In the genomic region with DNA sequence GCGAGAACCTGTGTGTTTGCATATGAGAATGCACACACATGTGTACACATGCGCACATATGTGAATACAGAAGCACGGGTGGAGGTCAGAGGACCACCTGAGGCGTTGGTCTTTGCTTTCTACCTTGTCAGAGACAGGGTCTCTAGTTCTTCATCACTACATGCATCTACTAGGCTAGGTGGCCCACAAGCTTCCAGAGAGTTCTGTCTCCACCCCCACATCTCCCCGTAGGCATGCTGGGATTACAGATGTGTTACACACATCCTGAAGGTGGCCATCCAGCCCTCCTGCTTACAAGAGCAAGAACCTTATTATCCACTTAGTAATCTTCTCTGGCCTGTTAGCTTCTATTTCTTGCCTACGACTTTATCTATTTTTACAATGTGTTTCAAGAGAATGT, we compare ENCODE assay signal across 19 mouse cellular contexts. TPM values are rescaled to one million over a fixed set of nuclear protein-coding genes. Genes with fewer than 3 reads are reported as not detected.
DNase-seq lines count a peak whose midpoint lies in the region; ATAC-seq and TF ChIP-seq lines count a peak whose summit lies in the region.
"Had no signal": no experiment of that assay in that cellular context is flagged by ENCODE, and none has a peak within 500 bp of the region (broad histone marks: within the 10 kb centered on the region; RNA-seq: fewer than 3 reads in every experiment).

No protein-coding gene starts in this region.

- ATAC-seq in heart, embryonic 13.5 days (ENCODE audit: extremely low read depth, insufficient number of reproducible peaks, low FRiP score, low TSS enrichment) = no peak
- ATAC-seq in heart, embryonic 11.5 days (replicated peaks; ENCODE audit: insufficient number of reproducible peaks, low FRiP score, low TSS enrichment) = no peak
- no peak for ATAC-seq in midbrain, postnatal 0 days (ENCODE audit: low FRiP score)
- no peak for ATAC-seq in embryonic facial prominence, embryonic 13.5 days (ENCODE audit: insufficient number of reproducible peaks, insufficient read depth, low FRiP score, low TSS enrichment, low read depth)
- ATAC-seq: forebrain, embryonic 13.5 days; midbrain, embryonic 16.5 days had no signal

- H3K4me1 ChIP-seq in heart, embryonic 13.5 days = peaks cover 35% of the 10 kb centered on the region
- peaks cover 15% of the 10 kb centered on the region for H3K4me1 ChIP-seq in heart, embryonic 11.5 days (ENCODE audit: control insufficient read depth, insufficient read depth, low read length)
- H3K4me1 ChIP-seq in midbrain, embryonic 10.5 days = peaks cover 53% of the 10 kb centered on the region
- H3K4me1 ChIP-seq in midbrain, postnatal 0 days (ENCODE audit: insufficient read depth, low read length) = no peaks in the 10 kb centered on the region
- H3K4me1 ChIP-seq in E14TG2a.4 (replicated peaks; ENCODE audit: low read depth, low read length) = peaks cover 98% of the 10 kb centered on the region
- peaks cover 36% of the 10 kb centered on the region for H3K4me1 ChIP-seq in embryonic facial prominence, embryonic 13.5 days

- no peak for TF ChIP-seq CTCF in midbrain, postnatal 0 days (IDR thresholded peaks at IDR 0.05)
- no peak for TF ChIP-seq CTCF in E14TG2a.4 (conservative IDR thresholded peaks at IDR 0.05; ENCODE audit: low read length)

- H3K27me3 ChIP-seq in heart, embryonic 13.5 days (replicated peaks) = no peaks in the 10 kb centered on the region
- no peaks in the 10 kb centered on the region for H3K27me3 ChIP-seq in heart, embryonic 11.5 days (ENCODE audit: control insufficient read depth, insufficient read depth, low read length)
- no peaks in the 10 kb centered on the region; the same call in 1 of the 2 replicates for H3K27me3 ChIP-seq in midbrain, embryonic 10.5 days (ENCODE audit: low read depth, poor library complexity, severe bottlenecking)
- no peaks in the 10 kb centered on the region; the same call in 1 of the 2 replicates for H3K27me3 ChIP-seq in midbrain, postnatal 0 days (ENCODE audit: insufficient read depth, low read length)
- no peaks in the 10 kb centered on the region for H3K27me3 ChIP-seq in E14TG2a.4 (ENCODE audit: insufficient read depth, low read length)
- H3K27me3 ChIP-seq in embryonic facial prominence, embryonic 13.5 days = no peaks in the 10 kb centered on the region
- H3K27me3 ChIP-seq: hindbrain, embryonic 15.5 days; limb, embryonic 13.5 days; liver, embryonic 15.5 days had no signal

- H3K36me3 ChIP-seq in heart, embryonic 13.5 days = no peaks in the 10 kb centered on the region
- H3K36me3 ChIP-seq in heart, embryonic 11.5 days (ENCODE audit: control insufficient read depth, insufficient read depth, low read length) = no peaks in the 10 kb centered on the region
- no peaks in the 10 kb centered on the region for H3K36me3 ChIP-seq in midbrain, embryonic 10.5 days
- no peaks in the 10 kb centered on the region for H3K36me3 ChIP-seq in midbrain, postnatal 0 days (ENCODE audit: insufficient read depth, low read length)
- H3K36me3 ChIP-seq in E14TG2a.4 (ENCODE audit: insufficient read depth, low read length) = no peaks in the 10 kb centered on the region
- H3K36me3 ChIP-seq in embryonic facial prominence, embryonic 13.5 days = no peaks in the 10 kb centered on the region
- H3K36me3 ChIP-seq: embryonic facial prominence, embryonic 12.5 days; hindbrain, embryonic 15.5 days; limb, embryonic 13.5 days; liver, embryonic 15.5 days had no signal

- no peak overlapping the region for H3K4me2 ChIP-seq in heart, embryonic 13.5 days
- no peak overlapping the region for H3K4me2 ChIP-seq in heart, embryonic 11.5 days
- no peak overlapping the region for H3K4me2 ChIP-seq in midbrain, postnatal 0 days (ENCODE audit: low read depth, low read length, poor library complexity, severe bottlenecking)
- no peak overlapping the region for H3K4me2 ChIP-seq in embryonic facial prominence, embryonic 13.5 days
- H3K4me2 ChIP-seq: embryonic facial prominence, embryonic 12.5 days; forebrain, embryonic 13.5 days; hindbrain, embryonic 15.5 days; limb, embryonic 13.5 days; liver, embryonic 15.5 days had no signal

- no peak overlapping the region for H3K4me3 ChIP-seq in heart, embryonic 13.5 days
- no peak overlapping the region for H3K4me3 ChIP-seq in heart, embryonic 11.5 days (ENCODE audit: low read depth, low read length)
- H3K4me3 ChIP-seq in midbrain, embryonic 10.5 days = no peak overlapping the region
- H3K4me3 ChIP-seq in midbrain, postnatal 0 days (ENCODE audit: low read depth, low read length) = no peak overlapping the region
- peak overlapping the region; percentile 33; the same call in 1 of the 2 replicates for H3K4me3 ChIP-seq in E14TG2a.4 (replicated peaks; ENCODE audit: low read length)
- H3K4me3 ChIP-seq in embryonic facial prominence, embryonic 13.5 days = no peak overlapping the region
- H3K4me3 ChIP-seq: embryonic facial prominence, embryonic 12.5 days; forebrain, embryonic 13.5 days; hindbrain, embryonic 15.5 days; limb, embryonic 13.5 days; liver, embryonic 15.5 days had no signal

- H3K27ac ChIP-seq in heart, embryonic 13.5 days (replicated peaks) = peak overlapping the region; percentile 58; the same call in 1 of the 2 replicates
- no peak overlapping the region for H3K27ac ChIP-seq in heart, embryonic 11.5 days (ENCODE audit: low read depth, low read length)
- peak overlapping the region; percentile 87 for H3K27ac ChIP-seq in midbrain, embryonic 10.5 days (replicated peaks)
- no peak overlapping the region for H3K27ac ChIP-seq in midbrain, postnatal 0 days (ENCODE audit: low read depth, low read length)
- H3K27ac ChIP-seq in embryonic facial prominence, embryonic 13.5 days = peak overlapping the region; percentile 86
- H3K27ac ChIP-seq: forebrain, embryonic 13.5 days; hindbrain, embryonic 15.5 days; liver, embryonic 15.5 days had no signal

- 78% methylated on average over 6 of the region's 6 CpGs for WGBS in heart, embryonic 13.5 days
- 81% methylated on average over 6 of the region's 6 CpGs for WGBS in heart, embryonic 11.5 days (ENCODE audit: insufficient replicate concordance)
- 92% methylated on average over 6 of the region's 6 CpGs for WGBS in midbrain, embryonic 10.5 days
- 88% methylated on average over 6 of the region's 6 CpGs for WGBS in midbrain, postnatal 0 days
- 84% methylated on average over 6 of the region's 6 CpGs for WGBS in embryonic facial prominence, embryonic 13.5 days

- H3K9me3 ChIP-seq in heart, embryonic 13.5 days = no peaks in the 10 kb centered on the region
- no peaks in the 10 kb centered on the region for H3K9me3 ChIP-seq in heart, embryonic 11.5 days (replicated peaks; ENCODE audit: control insufficient read depth, low read length)
- H3K9me3 ChIP-seq in midbrain, embryonic 10.5 days (replicated peaks) = no peaks in the 10 kb centered on the region
- no peaks in the 10 kb centered on the region for H3K9me3 ChIP-seq in midbrain, postnatal 0 days (ENCODE audit: low read length)
- H3K9me3 ChIP-seq in E14TG2a.4 (ENCODE audit: low read length) = no peaks in the 10 kb centered on the region
- no peaks in the 10 kb centered on the region for H3K9me3 ChIP-seq in embryonic facial prominence, embryonic 13.5 days
- H3K9me3 ChIP-seq: embryonic facial prominence, embryonic 12.5 days; forebrain, embryonic 13.5 days; hindbrain, embryonic 15.5 days; limb, embryonic 13.5 days; liver, embryonic 15.5 days had no signal

- DNase-seq in midbrain, embryonic 10.5 days (ENCODE audit: low spot score) = no peak
- no peak for DNase-seq in midbrain, postnatal 0 days (ENCODE audit: low spot score)
- DNase-seq in layer of hippocampus, adult 8-10 months (ENCODE audit: low spot score in 2 of 2) = no peak
- DNase-seq in thymus, postnatal 4 days = no peak
- DNase-seq: B cell, adult 2 months; cerebellum, adult 8-10 months; heart, adult 18-20 months; kidney, postnatal 14 days; thymus, adult 2 months had no signal

- H3K9ac ChIP-seq in heart, embryonic 13.5 days = no peak overlapping the region
- H3K9ac ChIP-seq in heart, embryonic 11.5 days (ENCODE audit: low read depth, low read length) = no peak overlapping the region
- H3K9ac ChIP-seq in midbrain, postnatal 0 days (replicated peaks; ENCODE audit: low read length, poor library complexity, severe bottlenecking) = no peak overlapping the region
- no peak overlapping the region for H3K9ac ChIP-seq in embryonic facial prominence, embryonic 13.5 days
- H3K9ac ChIP-seq: embryonic facial prominence, embryonic 12.5 days; hindbrain, embryonic 15.5 days; limb, embryonic 13.5 days; liver, embryonic 15.5 days had no signal

RNA-seq across cellular contexts. Expression of a gene that starts 8.8 kb away (rescaled TPM):
- 4.2 and 4.4 TPM in 2 replicates for polyA plus RNA-seq in heart, embryonic 13.5 days (2015; fragmentation: Nextera tagmentation; extraction: Ambion mirVana)
- polyA plus RNA-seq in heart, embryonic 11.5 days (2014; fragmentation: Nextera tagmentation; extraction: Ambion mirVana) = 10.2 and 12.6 TPM in 2 replicates
- 4.9 and 5.4 TPM in 2 replicates for polyA plus RNA-seq in midbrain, embryonic 10.5 days (2016; fragmentation: Nextera tagmentation; extraction: Ambion mirVana)
- total RNA-seq in midbrain, postnatal 0 days (2014; rRNA removed) = 89.8 and 104 TPM in 2 replicates
- 17.3 and 17.4 TPM in 2 replicates for polyA plus RNA-seq in midbrain, postnatal 0 days (2015; fragmentation: Nextera tagmentation; extraction: Ambion mirVana)
- 5.4 and 6.1 TPM in 2 replicates for polyA plus RNA-seq in embryonic facial prominence, embryonic 13.5 days (2015; fragmentation: Nextera tagmentation; extraction: Ambion mirVana)
- 10 to 100 TPM; 39.0 to 42.6 (median 40.2) TPM for total RNA-seq in layer of hippocampus, adult 8-10 months (2022)

Comparison
In these comparisons a context has a peak if more than half of its experiments do, and no peak if none do; other contexts are left out.
1. H3K27ac ChIP-seq: peak in heart, embryonic 13.5 days (single experiment), midbrain, embryonic 10.5 days (single experiment) and embryonic facial prominence, embryonic 13.5 days (single experiment); none in heart, embryonic 11.5 days (single experiment) and midbrain, postnatal 0 days (single experiment).